Comparison of ENCODE assay signal across 28 mouse cellular contexts in genomic region chr19:3424214-3424613, GRCm38 (mm10). TPM values are rescaled to one million over a fixed set of nuclear protein-coding genes. Genes with fewer than 3 reads are reported as not detected.
"Had no signal": no experiment of that assay in that cellular context is flagged by ENCODE, and none has a peak within 500 bp of the region (broad histone marks: within the 10 kb centered on the region; RNA-seq: fewer than 3 reads in every experiment).

No protein-coding gene starts in this region.

- H3K27ac ChIP-seq: heart, embryonic 10.5 days; hindbrain, embryonic 10.5 days; hindbrain, embryonic 12.5 days; hindbrain, embryonic 15.5 days; hindbrain, postnatal 0 days; layer of hippocampus, adult 2 months; limb, embryonic 13.5 days; limb, embryonic 15.5 days had no signal

- H3K4me2 ChIP-seq: heart, embryonic 12.5 days; hindbrain, embryonic 12.5 days; hindbrain, embryonic 15.5 days; limb, embryonic 13.5 days; limb, embryonic 15.5 days had no signal

- ATAC-seq: forebrain, postnatal 0 days; hindbrain, postnatal 0 days had no signal

- H3K4me3 ChIP-seq: heart, embryonic 10.5 days; heart, embryonic 12.5 days; hindbrain, embryonic 10.5 days; hindbrain, embryonic 12.5 days; hindbrain, embryonic 15.5 days; layer of hippocampus, adult 2 months; limb, embryonic 13.5 days; limb, embryonic 15.5 days had no signal

- H3K27me3 ChIP-seq: heart, embryonic 12.5 days; hindbrain, embryonic 12.5 days; hindbrain, embryonic 15.5 days; limb, embryonic 13.5 days; limb, embryonic 15.5 days had no signal

- H3K4me1 ChIP-seq: heart, embryonic 10.5 days; heart, embryonic 12.5 days; limb, embryonic 13.5 days had no signal

- DNase-seq: forebrain, postnatal 0 days; gastrocnemius, postnatal 14 days; heart, adult 18-20 months; heart, postnatal 10 days; heart, postnatal 4 days; kidney, adult 18-20 months; kidney, adult 8-10 months; kidney, postnatal 10 days; kidney, postnatal 25 days; kidney, postnatal 4 days; layer of hippocampus, postnatal 36 days; left cerebral cortex, postnatal 4 days had no signal

- H3K36me3 ChIP-seq: heart, embryonic 10.5 days; heart, embryonic 12.5 days; hindbrain, embryonic 10.5 days; hindbrain, embryonic 12.5 days; hindbrain, embryonic 15.5 days; limb, embryonic 13.5 days; limb, embryonic 15.5 days had no signal

- H3K9me3 ChIP-seq: heart, embryonic 10.5 days; heart, embryonic 12.5 days; hindbrain, embryonic 10.5 days; hindbrain, embryonic 12.5 days; hindbrain, embryonic 15.5 days; limb, embryonic 13.5 days; limb, embryonic 15.5 days had no signal

- H3K9ac ChIP-seq: forebrain, postnatal 0 days; heart, embryonic 12.5 days; hindbrain, embryonic 12.5 days; hindbrain, embryonic 15.5 days; limb, embryonic 13.5 days; limb, embryonic 15.5 days had no signal

RNA-seq across cellular contexts. Expression of gene Gal, which starts 9.9 kb away (rescaled TPM):
- total RNA-seq: gastrocnemius, postnatal 4 days; granulocyte monocyte progenitor cell, adult 5-6 weeks; heart, adult 18-20 months; heart, adult 8-10 months; heart, postnatal 10 days; heart, postnatal 25 days; left cerebral cortex, adult 18-20 months had no signal
- polyA plus RNA-seq: kidney, embryonic 14.5 days; liver, adult 2 months had no signal
